Mouse (Mus musculus): ENCODE data around the gene Hcar2. TPM values are rescaled to one million over a fixed set of nuclear protein-coding genes. Genes with fewer than 3 reads are reported as not detected.

Hcar2 gene
- total and polyA plus RNA-seq, 3 experiments = not detected

DNA sequence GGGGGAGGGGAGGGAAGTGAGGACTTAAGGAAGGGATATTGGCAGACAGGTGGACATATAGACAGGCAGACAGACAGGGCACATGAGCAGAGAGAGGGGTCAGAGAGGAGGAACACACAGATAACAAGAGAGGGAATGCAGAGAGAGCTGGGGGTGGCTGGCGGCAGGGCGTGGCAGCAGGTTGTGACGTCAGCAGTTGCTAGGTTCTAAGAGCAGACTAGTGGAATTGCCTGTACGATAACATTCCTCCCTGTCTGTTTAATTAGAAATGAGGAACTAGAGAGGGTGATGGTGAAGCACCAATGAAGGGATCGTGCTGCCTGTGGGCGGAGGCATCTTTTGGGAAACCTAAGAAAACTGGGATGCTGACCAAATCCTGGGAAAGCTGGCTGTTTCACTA lies 26.4 kb upstream of the Hcar2 start:
- Histone ChIP-seq H3K79me2 (ENCODE audit: control insufficient read depth, insufficient read depth, low read length, poor library complexity) (no peaks in the 10 kb centered on the region), H3K9me3 (replicated peaks; ENCODE audit: insufficient read depth, low read length) (no peaks in the 10 kb centered on the region), H3K27ac (ENCODE audit: control insufficient read depth, low read depth, low read length) (no peak overlapping the region), H3K4me3 (ENCODE audit: control insufficient read depth in 1 of 2, insufficient read depth in 1 of 2, low read depth in 2 of 2, low read length in 2 of 2) (peak overlapping the region; percentile 39 to 56), H3K36me3 (ENCODE audit: control insufficient read depth in 1 of 2, insufficient read depth in 2 of 2, low read length in 2 of 2) (peaks cover 0 to 8% of the 10 kb centered on the region in 2 experiments; a peak in 2 of 4 replicates), H3K4me1 (ENCODE audit: control insufficient read depth in 1 of 2, insufficient read depth in 2 of 2, low read length in 2 of 2) (peaks cover 4 to 10% of the 10 kb centered on the region in 2 experiments; a peak in 3 of 4 replicates), H3K27me3 (ENCODE audit: control insufficient read depth in 1 of 2, insufficient read depth in 2 of 2, low read length in 2 of 2) (no peaks in the 10 kb centered on the region), H3K9ac (ENCODE audit: control insufficient read depth, low read depth, low read length, poor library complexity, severe bottlenecking) (peak overlapping the region; percentile 23)
- peak; percentile 93 for DNase-seq (ENCODE audit: low read depth, low spot score)
- TF ChIP-seq TBP (IDR thresholded peaks at IDR 0.05; ENCODE audit: low read depth, low read length) (no peak), POLR2AphosphoS5 (IDR thresholded peaks at IDR 0.05; ENCODE audit: borderline replicate concordance, low read depth, low read length) (no peak), USF1 (IDR thresholded peaks at IDR 0.05; ENCODE audit: low read depth, low read length) (no peak), NELFE (IDR thresholded peaks at IDR 0.05; ENCODE audit: low read depth, low read length) (no peak), CTCF (IDR thresholded peaks at IDR 0.05 in 2 of 3, conservative IDR thresholded peaks at IDR 0.05 in 1 of 3; ENCODE audit: control insufficient read depth in 1 of 3, insufficient read depth in 1 of 3, low read depth in 2 of 3, low read length in 3 of 3, poor library complexity in 1 of 3, severe bottlenecking in 1 of 3) (no peak), USF2 (IDR thresholded peaks at IDR 0.05; ENCODE audit: borderline replicate concordance in 1 of 2, insufficient read depth in 1 of 2, low read depth in 1 of 2, low read length in 2 of 2) (no peak), MEF2A (IDR thresholded peaks at IDR 0.05; ENCODE audit: extremely low read depth, insufficient replicate concordance, low read depth, low read length, poor library complexity, severe bottlenecking) (no peak), JUND (IDR thresholded peaks at IDR 0.05; ENCODE audit: low read depth, low read length) (no peak), HCFC1 (IDR thresholded peaks at IDR 0.05; ENCODE audit: low read depth, low read length) (no peak), NRF1 (IDR thresholded peaks at IDR 0.05; ENCODE audit: insufficient read depth, low read depth, low read length, poor library complexity, severe bottlenecking) (no peak), MAFK (IDR thresholded peaks at IDR 0.05; ENCODE audit: borderline replicate concordance, low read depth, low read length) (no peak), MYB (IDR thresholded peaks at IDR 0.05; ENCODE audit: low read depth, low read length) (no peak), ZNF384 (IDR thresholded peaks at IDR 0.05; ENCODE audit: low read depth, low read length) (no peak), GATA1 (IDR thresholded peaks at IDR 0.05; ENCODE audit: low read depth, low read length) (peak; percentile 68), TCF12 (IDR thresholded peaks at IDR 0.05; ENCODE audit: low read depth, low read length) (no peak; the same call in 1 of the 2 replicates), ELF1 (IDR thresholded peaks at IDR 0.05; ENCODE audit: low read depth, low read length) (0 out of 2 replicates have a peak, but pooled peaks have one; percentile 11), MXI1 (IDR thresholded peaks at IDR 0.05; ENCODE audit: low read depth, low read length) (0 out of 2 replicates have a peak, but pooled peaks have one; percentile 18), SIN3A (IDR thresholded peaks at IDR 0.05; ENCODE audit: low read length) (peak; percentile 43), MYC (IDR thresholded peaks at IDR 0.05; ENCODE audit: low read depth, low read length) (peak; percentile 71; the same call in 1 of the 2 replicates), SMC3 (IDR thresholded peaks at IDR 0.05; ENCODE audit: low read depth, low read length) (no peak), CHD2 (IDR thresholded peaks at IDR 0.05; ENCODE audit: low read length) (peak; percentile 89), UBTF (IDR thresholded peaks at IDR 0.05; ENCODE audit: borderline replicate concordance, insufficient read depth, low read depth, low read length) (no peak), E2F4 (IDR thresholded peaks at IDR 0.05; ENCODE audit: borderline replicate concordance, low read depth, low read length) (no peak), CHD1 (IDR thresholded peaks at IDR 0.05; ENCODE audit: low read depth, low read length) (no peak), POLR2A (IDR thresholded peaks at IDR 0.05; ENCODE audit: control insufficient read depth in 1 of 2, insufficient read depth in 1 of 2, low read depth in 1 of 2, low read length in 2 of 2, poor library complexity in 1 of 2) (no peak), ETS1 (IDR thresholded peaks at IDR 0.05; ENCODE audit: low read depth, low read length) (peak; percentile 35; the same call in 1 of the 2 replicates), RCOR1 (IDR thresholded peaks at IDR 0.05; ENCODE audit: low read depth, low read length) (no peak), TAL1 (IDR thresholded peaks at IDR 0.05; ENCODE audit: low read length) (no peak), BHLHE40 (IDR thresholded peaks at IDR 0.05; ENCODE audit: borderline replicate concordance, low read depth, low read length) (0 out of 2 replicates have a peak, but pooled peaks have one; percentile 22), GABPA (IDR thresholded peaks at IDR 0.05; ENCODE audit: low read depth, low read length) (no peak)

All from MEL (cell line).